Mouse (Mus musculus): ENCODE measurements around the gene Cpd. TPM values are rescaled to one million over a fixed set of nuclear protein-coding genes. Genes with fewer than 3 reads are reported as not detected.

Gene Cpd
- polyA plus RNA-seq, 1 experiment = 0.14 TPM

- Histone ChIP-seq H3K4me3 (replicated peaks) (no peak overlapping the region), H3K36me3 (ENCODE audit: control insufficient read depth) (peaks cover 16% of the 10 kb centered on the region), H3K9me3 (ENCODE audit: control insufficient read depth, low read length) (no peaks in the 10 kb centered on the region), H3K27me3 (ENCODE audit: control insufficient read depth) (no peaks in the 10 kb centered on the region), H3K4me1 (ENCODE audit: control insufficient read depth) (no peaks in the 10 kb centered on the region)
- TF ChIP-seq GATA1 (IDR thresholded peaks at IDR 0.05; ENCODE audit: low read length) (no peak), TAL1 (IDR thresholded peaks at IDR 0.05; ENCODE audit: low read length) (no peak)
Observed at GRCm38 (mm10) chr11:76775533-76775932, 71.3 kb downstream of the Cpd start.

- Histone ChIP-seq H3K36me3 (ENCODE audit: control insufficient read depth) (no peaks in the 10 kb centered on the region), H3K9me3 (ENCODE audit: control insufficient read depth, low read length) (no peaks in the 10 kb centered on the region), H3K4me1 (ENCODE audit: control insufficient read depth) (no peaks in the 10 kb centered on the region), H3K27me3 (ENCODE audit: control insufficient read depth) (no peaks in the 10 kb centered on the region), H3K4me3 (replicated peaks) (no peak overlapping the region)
- TF ChIP-seq GATA1 (IDR thresholded peaks at IDR 0.05; ENCODE audit: low read length) (no peak), TAL1 (IDR thresholded peaks at IDR 0.05; ENCODE audit: low read length) (no peak)
Observed at GRCm38 (mm10) chr11:76773811-76774210, 73.0 kb downstream of the Cpd start.

- Histone ChIP-seq H3K36me3 (ENCODE audit: control insufficient read depth) (no peaks in the 10 kb centered on the region), H3K4me1 (ENCODE audit: control insufficient read depth) (no peaks in the 10 kb centered on the region), H3K27me3 (ENCODE audit: control insufficient read depth) (peaks cover 2% of the 10 kb centered on the region), H3K9me3 (ENCODE audit: control insufficient read depth, low read length) (no peaks in the 10 kb centered on the region), H3K4me3 (replicated peaks) (no peak overlapping the region)
- no peak for TF ChIP-seq GATA1 (IDR thresholded peaks at IDR 0.05; ENCODE audit: low read length)
Observed at GRCm38 (mm10) chr11:76770566-76770965, 76.3 kb downstream of the Cpd start.

- no peaks in the 10 kb centered on the region for H3K9me3 ChIP-seq (ENCODE audit: control insufficient read depth, low read length)
- H3K4me1 ChIP-seq (ENCODE audit: control insufficient read depth) = peaks cover 18% of the 10 kb centered on the region
- TF ChIP-seq GATA1 (IDR thresholded peaks at IDR 0.05; ENCODE audit: low read length) = no peak
- no peak for TF ChIP-seq TAL1 (IDR thresholded peaks at IDR 0.05; ENCODE audit: low read length)
- H3K36me3 ChIP-seq (ENCODE audit: control insufficient read depth) = peaks cover 17% of the 10 kb centered on the region
- peaks cover 5% of the 10 kb centered on the region for H3K27me3 ChIP-seq (ENCODE audit: control insufficient read depth)
- peak overlapping the region; percentile 74 for H3K4me3 ChIP-seq (replicated peaks)
Observed at GRCm38 (mm10) chr11:76763741-76764122, 83.1 kb downstream of the Cpd start.

GRCm38 (mm10) chr11:76763053-76763740 is 83.6 kb downstream of the Cpd start, which contains the start of gene Gosr1:
TSS of gene Gosr1 (minus strand) at chr11:76763579.
- TF ChIP-seq TAL1 (IDR thresholded peaks at IDR 0.05; ENCODE audit: low read length) (no peak), GATA1 (IDR thresholded peaks at IDR 0.05; ENCODE audit: low read length) (no peak)

GRCm38 (mm10) chr11:76752276-76752675 is 94.5 kb downstream of the Cpd start:
- TF ChIP-seq TAL1 (IDR thresholded peaks at IDR 0.05; ENCODE audit: low read length) (no peak), GATA1 (IDR thresholded peaks at IDR 0.05; ENCODE audit: low read length) (no peak)
- Histone ChIP-seq H3K4me3 (replicated peaks) (no peak overlapping the region), H3K36me3 (ENCODE audit: control insufficient read depth) (peaks cover 80% of the 10 kb centered on the region), H3K4me1 (ENCODE audit: control insufficient read depth) (no peaks in the 10 kb centered on the region), H3K9me3 (ENCODE audit: control insufficient read depth, low read length) (no peaks in the 10 kb centered on the region), H3K27me3 (ENCODE audit: control insufficient read depth) (no peaks in the 10 kb centered on the region)

More at GRCm38 (mm10) chr11:76763053-76763740, 83.6 kb downstream of the Cpd start, which contains the start of gene Gosr1:
- H3K4me3 ChIP-seq (replicated peaks) = peak within 1 kb of the TSS; percentile 74
- H3K27me3 ChIP-seq (ENCODE audit: control insufficient read depth) = peaks cover 3% of the 10 kb centered on the region; the same call in 1 of the 2 replicates
- no peaks in the 10 kb centered on the region for H3K9me3 ChIP-seq (ENCODE audit: control insufficient read depth, low read length)
- peaks cover 21% of the 10 kb centered on the region for H3K36me3 ChIP-seq (ENCODE audit: control insufficient read depth)
- H3K4me1 ChIP-seq (ENCODE audit: control insufficient read depth) = peaks cover 18% of the 10 kb centered on the region

GRCm38 (mm10) chr11:76748819-76749218 is 98.0 kb downstream of the Cpd start:
- peaks cover 87% of the 10 kb centered on the region for H3K36me3 ChIP-seq (ENCODE audit: control insufficient read depth)
- TF ChIP-seq GATA1 (IDR thresholded peaks at IDR 0.05; ENCODE audit: low read length) (no peak), TAL1 (IDR thresholded peaks at IDR 0.05; ENCODE audit: low read length) (no peak)

GRCm38 (mm10) chr11:76745921-76746320 is 100.9 kb downstream of the Cpd start:
- H3K4me3 ChIP-seq (replicated peaks) = no peak overlapping the region
- no peak for TF ChIP-seq TAL1 (IDR thresholded peaks at IDR 0.05; ENCODE audit: low read length)
- no peaks in the 10 kb centered on the region for H3K27me3 ChIP-seq (ENCODE audit: control insufficient read depth)
- peaks cover 82% of the 10 kb centered on the region for H3K36me3 ChIP-seq (ENCODE audit: control insufficient read depth)
- no peaks in the 10 kb centered on the region for H3K9me3 ChIP-seq (ENCODE audit: control insufficient read depth, low read length)
- no peaks in the 10 kb centered on the region for H3K4me1 ChIP-seq (ENCODE audit: control insufficient read depth)

More at GRCm38 (mm10) chr11:76748819-76749218, 98.0 kb downstream of the Cpd start:
- Histone ChIP-seq H3K9me3 (ENCODE audit: control insufficient read depth, low read length) (no peaks in the 10 kb centered on the region), H3K4me3 (replicated peaks) (no peak overlapping the region), H3K27me3 (ENCODE audit: control insufficient read depth) (no peaks in the 10 kb centered on the region), H3K4me1 (ENCODE audit: control insufficient read depth) (no peaks in the 10 kb centered on the region)

- Histone ChIP-seq H3K36me3 (ENCODE audit: control insufficient read depth) (peaks cover 73% of the 10 kb centered on the region), H3K4me1 (ENCODE audit: control insufficient read depth) (no peaks in the 10 kb centered on the region), H3K27me3 (ENCODE audit: control insufficient read depth) (no peaks in the 10 kb centered on the region), H3K9me3 (ENCODE audit: control insufficient read depth, low read length) (no peaks in the 10 kb centered on the region), H3K4me3 (replicated peaks) (no peak overlapping the region)
- TF ChIP-seq TAL1 (IDR thresholded peaks at IDR 0.05; ENCODE audit: low read length) (no peak), GATA1 (IDR thresholded peaks at IDR 0.05; ENCODE audit: low read length) (no peak)
Observed at GRCm38 (mm10) chr11:76744550-76744949, 102.3 kb downstream of the Cpd start.
